Mouse (Mus musculus) left cerebral cortex, postnatal 36 days (tissue): ENCODE measurements around the gene Rps19. TPM values are rescaled to one million over a fixed set of nuclear protein-coding genes. Genes with fewer than 3 reads are reported as not detected.

ENCODE experiments used
- DNase-seq, 2 experiments: peaks; one replicate each; pipeline ENCODE4 v3.0.0; 2021 to 2022; ENCODE audit warnings: low spot score in 2 of 2, mixed read lengths in 1 of 2
- intact Hi-C: fragments of 180-260 bp; cut with DNase I; formaldehyde crosslinking; loops from one replicate; pipeline ENCODE4 v1.15.1; 2025
- total RNA-seq, 2 experiments: library from RNA; stranded (reverse); gene quantifications; 2 replicates each; pipeline ENCODE4 v1.2.3; 2021

The Rps19 gene
- total RNA-seq, 2 experiments from 2014 or later, result 456 to 499 TPM

- DNase-seq, result no peak
- intact Hi-C loops, result no loop called here
Observed at GRCm38 (mm10) chr7:24897224-24897623, 13.1 kb downstream of the Rps19 start, which contains the start of gene Cd79a. Cd79a (plus strand) TSS chr7:24897381.

- intact Hi-C loops, result no loop called here
- DNase-seq, result no peak
Observed at GRCm38 (mm10) chr7:24897959-24898358, 13.8 kb downstream of the Rps19 start.

DNA sequence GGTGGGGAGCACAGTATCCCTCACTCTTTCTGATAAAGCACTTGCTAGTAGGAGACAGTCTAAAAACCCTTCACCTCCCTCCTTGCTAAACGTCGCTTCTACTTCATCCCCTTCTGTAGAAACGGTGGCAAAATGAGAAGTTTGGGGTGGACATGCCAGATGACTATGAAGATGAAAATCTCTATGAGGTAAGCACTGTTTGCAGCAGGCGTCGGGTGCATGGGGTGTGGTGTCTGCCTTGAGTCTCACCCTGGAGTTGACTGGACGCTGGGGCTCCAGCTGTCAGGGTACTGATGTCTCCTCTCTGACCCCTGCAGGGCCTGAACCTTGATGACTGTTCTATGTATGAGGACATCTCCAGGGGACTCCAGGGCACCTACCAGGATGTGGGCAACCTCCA, 16.9 kb downstream of the Rps19 start:
- DNase-seq, result no peak
- intact Hi-C loops, result no loop called here

DNA sequence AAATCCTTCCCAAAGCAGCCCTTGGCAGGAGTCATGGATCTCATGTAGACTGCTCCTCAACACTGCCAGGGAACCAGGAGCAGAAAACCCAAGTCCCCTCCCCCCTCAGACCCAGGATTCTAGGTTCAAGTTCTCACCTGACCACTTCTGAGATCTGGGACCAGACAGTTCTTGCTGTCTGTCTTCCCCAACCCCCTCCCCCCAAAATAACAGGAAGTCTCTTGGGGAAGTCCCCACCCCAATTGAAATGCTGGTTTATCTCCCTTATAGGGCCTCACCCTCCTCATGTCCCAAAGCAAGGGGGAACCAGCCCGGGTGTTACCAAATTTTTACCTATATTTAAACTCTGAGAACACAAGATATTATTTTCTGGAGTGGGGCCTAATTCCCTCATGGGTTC, 17.7 kb downstream of the Rps19 start:
- intact Hi-C loops, result no loop called here
- DNase-seq, result no peak

DNA sequence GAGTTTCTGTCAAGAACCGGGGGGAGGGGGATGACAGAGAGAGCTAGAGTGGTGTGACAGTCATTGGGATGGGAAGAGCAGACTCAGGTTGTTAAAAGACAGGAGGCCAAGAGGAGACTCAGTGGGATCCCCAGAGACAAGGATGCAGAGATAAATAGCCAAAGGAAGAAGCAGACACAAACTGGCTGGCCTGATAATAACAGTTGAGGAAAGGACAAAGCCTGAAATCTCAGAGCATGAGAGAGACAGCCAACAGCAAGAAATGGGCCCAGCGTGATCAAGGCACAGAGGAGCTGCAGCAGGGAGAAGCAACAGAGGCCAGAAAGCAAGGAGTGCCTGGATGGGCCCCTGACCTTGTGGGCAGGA, 18.1 kb downstream of the Rps19 start:
- DNase-seq, result no peak
- intact Hi-C loops, result no loop called here

- peak; percentile 43 to 47 for DNase-seq
- intact Hi-C loops, result no loop called here
Observed at GRCm38 (mm10) chr7:24902630-24903443, 18.7 kb downstream of the Rps19 start, which contains the start of gene Arhgef1. Arhgef1 (plus strand) TSS chr7:24902912.

- no peak for DNase-seq
- intact Hi-C loops, result no loop called here
Observed at GRCm38 (mm10) chr7:24903444-24903825, 19.3 kb downstream of the Rps19 start.

DNA sequence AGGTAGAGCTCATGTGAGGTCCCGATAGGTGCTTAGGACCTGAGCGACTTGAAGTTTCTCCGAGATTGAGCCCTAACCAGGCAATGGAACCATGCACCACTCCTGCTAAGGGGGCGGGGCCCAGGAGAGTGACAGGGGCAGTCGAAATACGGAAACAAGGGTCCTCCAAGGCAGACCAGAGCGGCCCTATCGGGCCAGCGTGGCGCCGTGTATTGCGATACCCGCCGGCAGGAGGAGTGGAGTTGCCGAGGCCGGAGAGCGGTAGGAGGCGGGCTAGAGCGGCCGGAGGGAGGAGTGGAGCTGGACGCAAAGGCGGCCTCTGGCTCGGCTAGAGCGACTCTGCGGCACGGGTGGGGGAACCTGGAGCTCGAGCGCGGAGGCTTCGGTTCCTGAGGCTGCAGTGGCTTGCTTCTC, 19.9 kb downstream of the Rps19 start:
- peak; percentile 95 to 97 for DNase-seq
- intact Hi-C loops, result no loop called here

DNA sequence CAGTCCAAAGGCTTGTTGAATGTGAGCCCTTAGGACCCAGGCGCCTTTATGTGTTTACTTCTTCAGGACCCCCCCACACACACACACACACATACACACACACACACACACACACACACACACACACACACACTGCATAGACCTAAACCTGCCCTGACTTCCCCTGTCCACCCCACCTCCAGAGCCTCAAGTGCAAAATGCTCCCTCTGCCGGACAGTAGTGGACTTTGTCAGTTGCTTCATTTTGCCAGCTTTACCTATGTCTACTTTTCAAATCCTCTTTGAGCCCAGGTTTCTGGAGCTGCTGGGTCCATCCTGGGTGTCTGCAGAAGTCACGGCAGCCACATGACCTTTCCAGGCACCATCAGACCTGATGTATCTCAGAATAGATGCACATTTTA, 20.8 kb downstream of the Rps19 start:
- DNase-seq, result peak; percentile 39 to 61
- intact Hi-C loops, result no loop called here

GRCm38 (mm10) chr7:24906551-24906950, 22.4 kb downstream of the Rps19 start:
- intact Hi-C loops, result no loop called here
- no peak for DNase-seq

- intact Hi-C loops, result no loop called here
- DNase-seq, result no peak
Observed at GRCm38 (mm10) chr7:24907211-24907748, 23.1 kb downstream of the Rps19 start.

GRCm38 (mm10) chr7:24912480-24912879, 28.3 kb downstream of the Rps19 start:
- no peak for DNase-seq
- intact Hi-C loops, result no loop called here

DNA sequence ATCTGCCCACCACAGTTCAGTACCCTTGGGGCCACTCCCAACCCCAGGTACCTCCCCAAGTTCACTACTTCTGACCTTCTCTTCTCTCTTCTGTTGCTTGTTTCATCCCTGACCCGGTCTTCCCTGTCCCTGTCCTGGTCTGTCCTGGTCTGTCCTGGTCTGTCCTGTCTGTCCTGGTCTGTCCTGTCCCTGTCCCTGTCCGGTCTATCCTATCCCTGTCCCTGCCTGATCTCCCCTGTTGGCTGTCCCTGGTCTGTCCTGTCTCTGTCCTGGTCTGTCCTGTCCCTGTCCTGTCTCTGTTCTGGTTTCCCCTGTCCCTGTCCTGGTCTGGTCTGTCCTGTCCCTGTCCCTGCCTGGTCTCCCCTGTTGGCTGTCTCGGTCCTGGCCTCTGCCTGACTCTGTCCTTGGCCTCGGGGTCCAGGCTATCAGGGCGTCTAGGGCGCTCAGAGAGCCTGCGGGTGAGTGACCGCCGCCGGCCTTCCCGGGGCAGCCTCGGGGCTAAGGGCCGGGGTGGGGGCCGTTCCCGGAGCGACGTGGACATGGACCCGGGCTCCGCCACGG, 34.7 kb downstream of the Rps19 start:
- intact Hi-C loops, result no loop called here
- no peak for DNase-seq

- DNase-seq, result no peak
- intact Hi-C loops, result no loop called here
Observed at GRCm38 (mm10) chr7:24919728-24920127, 35.6 kb downstream of the Rps19 start.

DNA sequence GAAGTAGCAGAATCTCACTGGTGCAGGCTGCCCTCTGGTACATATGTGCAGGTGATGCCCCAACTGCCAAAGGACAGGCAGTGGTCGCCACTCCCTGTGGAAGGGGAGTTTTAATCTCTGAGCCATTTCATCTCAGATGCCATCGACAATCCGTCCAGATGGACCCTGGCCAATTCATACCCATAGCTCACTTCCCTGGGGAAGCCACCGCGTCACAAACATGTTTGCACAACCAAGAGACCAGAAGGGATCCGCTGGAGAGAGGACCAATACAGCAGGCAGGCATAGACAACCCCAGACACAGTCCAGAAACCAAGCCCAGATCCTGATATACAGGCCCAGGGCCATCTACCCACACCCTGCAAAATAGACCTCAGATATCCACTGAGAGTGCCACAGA, 46.3 kb downstream of the Rps19 start:
- intact Hi-C loops, result no loop called here
- no peak for DNase-seq

DNA sequence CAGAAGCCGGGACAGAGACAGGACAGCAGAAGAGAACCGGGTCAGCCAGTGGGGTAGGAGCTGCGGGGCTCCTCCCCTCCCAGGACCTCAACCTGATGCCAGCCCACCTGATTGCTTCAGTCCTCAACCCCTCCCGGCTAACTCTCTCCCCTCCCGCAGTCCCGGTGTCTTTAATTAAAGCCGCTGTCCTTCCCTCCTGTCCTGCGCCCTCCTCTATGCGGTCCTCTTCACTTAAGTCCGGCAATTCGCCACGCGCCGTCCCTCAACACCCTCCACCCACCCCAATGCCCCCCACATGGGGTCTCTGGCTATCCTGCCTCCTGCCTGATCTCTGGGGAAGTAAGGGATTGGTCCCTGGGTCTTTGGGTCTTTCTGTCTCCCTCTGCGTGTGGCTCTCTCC, 47.5 kb downstream of the Rps19 start:
- intact Hi-C loops, result no loop called here
- no peak for DNase-seq

Other genes with a start within 250 kb of the Rps19 start
- gene Lypd3, start 247.8 kb upstream of the Rps19 start, total RNA-seq, result 1 to 10 TPM in 1 of 2 experiments, under 1 TPM in 1; 0.32 to 1.3 TPM
- gene Tex101, start 207.7 kb upstream of the Rps19 start, total RNA-seq, result not detected
- gene BC049730, start 175.1 kb upstream of the Rps19 start, total RNA-seq, result not detected
- gene Gm4763, start 157.5 kb upstream of the Rps19 start, total RNA-seq, result not detected
- gene Cd177, start 124.1 kb upstream of the Rps19 start, total RNA-seq, result not detected
- not detected for gene Ceacam10, start 107.2 kb upstream of the Rps19 start, total RNA-seq
- 1 to 10 TPM in 1 of 2 experiments, not detected in 1; 1.9 TPM for gene Gm9844, start 22.2 kb upstream of the Rps19 start, total RNA-seq
- gene Lypd4, start 14.4 kb upstream of the Rps19 start, total RNA-seq, result not detected
- not detected for gene Dmrtc2, start 14.3 kb upstream of the Rps19 start, total RNA-seq
- gene Cd79a, start 13.0 kb downstream of the Rps19 start, total RNA-seq, result under 1 TPM; 0.49 to 0.54 TPM
- 10 to 100 TPM; 58.2 to 98.5 TPM for gene Arhgef1, start 18.5 kb downstream of the Rps19 start, total RNA-seq
- gene Gm4881, start 60.1 kb downstream of the Rps19 start, total RNA-seq, result not detected
- gene Rabac1, start 88.4 kb downstream of the Rps19 start, total RNA-seq, result 100 to 1,000 TPM; 276 to 329 TPM
- 1,000 to 10,000 TPM; 2,106 to 2,179 TPM for gene Atp1a3, start 121.6 kb downstream of the Rps19 start, total RNA-seq
- gene Grik5, start 188.0 kb downstream of the Rps19 start, total RNA-seq, result 100 to 1,000 TPM; 225 to 248 TPM
- gene Zfp574, start 188.2 kb downstream of the Rps19 start, total RNA-seq, result 10 to 100 TPM; 34.9 to 40.4 TPM